Mouse (Mus musculus) fibroblast of lung, adult 2 months (primary cell): ENCODE measurements around the gene Plppr1.

ENCODE experiments used
- DNase-seq: peaks from one replicate; pipeline ENCODE4 v3.0.0-alpha.2; 2011; ENCODE audit warnings: low read depth

Gene Plppr1

DNA sequence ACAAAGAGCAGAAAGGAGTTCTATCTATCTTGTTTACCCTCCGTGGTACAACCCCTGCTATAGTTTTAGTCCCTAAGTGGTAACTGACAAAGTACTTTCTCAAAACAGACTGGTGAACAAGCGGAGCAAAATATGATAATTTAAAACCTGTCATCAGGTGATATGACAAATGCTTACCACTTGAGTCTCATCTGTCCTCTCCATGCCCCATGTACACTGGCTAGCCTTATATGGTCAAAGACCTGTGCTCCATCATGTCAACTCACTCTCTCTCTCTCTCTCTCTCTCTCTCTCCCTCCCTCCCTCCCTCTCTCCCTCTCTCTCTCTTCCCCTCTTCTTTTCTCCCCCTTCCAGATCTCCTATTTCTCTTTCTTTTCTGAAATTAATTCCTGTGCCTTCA is 59.8 kb downstream of the Plppr1 start:
- DNase-seq, result no peak

DNA sequence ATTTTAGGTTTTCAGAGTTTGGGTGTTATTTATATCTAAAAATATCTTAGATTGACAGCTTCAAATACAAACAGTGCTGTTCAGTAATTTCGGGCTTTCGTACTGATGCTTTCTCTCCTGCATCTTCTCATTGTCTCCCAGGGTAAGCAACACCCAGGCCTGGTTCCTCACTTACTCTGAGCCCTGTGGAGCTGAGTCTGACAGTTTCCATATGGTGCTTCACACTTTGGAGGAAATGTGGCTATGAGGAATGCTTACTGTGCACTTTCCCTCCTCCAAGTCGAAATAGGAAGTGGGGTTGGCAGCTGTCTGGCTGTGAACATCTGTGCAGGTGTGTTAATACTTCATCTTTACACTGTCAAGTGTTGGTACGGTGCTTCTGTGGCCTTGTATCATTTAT is 85.7 kb downstream of the Plppr1 start:
- DNase-seq, result no peak

DNA sequence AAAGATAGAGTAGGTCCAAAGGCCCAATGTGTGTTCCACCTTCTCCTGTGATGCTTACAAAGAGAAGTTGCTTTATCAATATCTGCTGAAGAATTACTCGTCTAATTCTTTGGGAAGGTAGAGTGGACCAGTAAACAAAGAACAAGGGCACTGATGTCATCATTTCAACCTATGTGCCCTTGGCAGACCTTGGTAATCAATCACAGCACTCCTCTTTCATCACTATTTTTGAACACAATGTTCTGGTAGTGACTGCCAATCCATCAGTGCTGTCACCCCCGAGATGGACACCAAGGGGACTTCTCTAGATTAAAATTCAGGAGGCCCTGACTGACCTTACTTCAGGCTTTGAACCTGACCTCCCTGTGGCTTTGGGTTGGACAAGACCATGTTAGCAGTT is 89.7 kb downstream of the Plppr1 start:
- DNase-seq, result no peak

DNA sequence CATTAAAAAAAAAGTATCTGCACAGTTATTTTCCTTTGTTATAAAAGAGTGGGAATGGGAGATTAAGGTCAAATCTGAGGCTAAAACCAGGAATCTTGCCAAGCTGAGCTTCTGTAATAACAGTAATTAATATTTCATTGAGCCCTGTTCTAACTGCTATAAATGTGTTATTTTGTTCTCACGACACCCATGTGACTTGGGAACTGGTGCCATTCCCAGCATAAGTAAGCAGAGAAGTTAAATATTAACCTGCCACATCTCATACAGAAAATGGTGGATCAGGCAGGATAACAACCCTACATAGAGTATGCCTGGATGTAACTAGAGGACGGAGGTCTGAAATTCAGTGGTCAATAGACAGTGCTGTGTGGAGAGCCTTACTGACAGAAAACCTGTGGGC is 90.2 kb downstream of the Plppr1 start:
- no peak for DNase-seq

DNA sequence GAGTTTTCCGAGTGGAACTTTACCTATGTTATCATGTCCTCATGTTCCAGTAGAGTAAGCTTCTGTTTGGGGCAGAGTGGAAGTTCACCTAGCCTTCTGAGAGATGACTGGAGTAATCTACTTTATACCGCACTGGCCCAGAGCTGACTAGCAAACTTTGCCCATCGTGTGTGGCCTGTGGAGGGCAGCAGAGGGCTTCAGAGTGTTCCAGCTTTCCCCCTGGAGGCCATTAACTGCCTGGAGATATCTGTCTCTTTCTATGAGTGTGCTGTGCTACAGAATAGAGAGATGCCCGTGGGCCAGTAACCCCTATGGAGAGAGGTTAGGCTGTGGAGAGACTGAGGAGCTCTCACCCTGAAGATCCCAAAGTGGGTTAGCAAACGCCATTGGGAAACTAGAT is 94.8 kb downstream of the Plppr1 start:
- DNase-seq, result no peak

DNA sequence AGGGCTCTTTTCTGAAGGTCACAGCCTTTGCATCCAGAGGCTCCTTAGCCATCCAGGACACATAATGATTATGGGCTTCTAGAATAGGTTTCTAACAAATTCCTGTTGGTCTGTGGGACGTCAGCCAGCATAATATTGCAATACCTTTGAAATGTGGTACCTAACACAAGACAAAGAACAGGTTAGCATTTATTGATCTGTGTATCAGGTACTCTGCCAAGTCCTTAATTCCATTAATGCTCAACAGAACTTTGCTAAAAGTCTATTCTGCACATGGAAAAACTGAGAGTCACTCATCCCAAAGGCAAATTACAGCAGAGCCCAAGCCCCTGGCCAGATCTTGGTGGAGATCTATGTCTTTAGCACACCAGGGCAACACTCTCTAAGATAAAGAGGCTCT is 97.7 kb downstream of the Plppr1 start:
- no peak for DNase-seq

DNA sequence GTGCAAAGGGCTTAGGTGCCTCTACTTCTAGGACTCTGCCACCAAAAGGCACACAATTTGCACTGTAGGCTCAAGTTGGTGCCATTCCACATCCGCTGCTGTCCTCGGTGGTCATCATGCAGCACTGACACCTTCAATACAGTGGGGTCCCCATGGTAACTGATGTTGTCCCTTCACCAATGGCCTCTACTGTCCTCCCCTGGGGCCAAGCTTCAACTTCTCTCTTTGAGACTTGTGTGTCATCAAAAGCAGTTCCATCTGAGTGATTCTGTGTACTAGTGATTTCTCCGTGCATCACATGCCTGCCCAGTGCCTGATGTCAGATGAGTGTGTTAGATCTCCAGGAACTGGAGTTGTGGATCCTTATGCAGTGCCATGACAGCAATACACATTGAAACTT is 104.2 kb downstream of the Plppr1 start:
- no peak for DNase-seq

DNA sequence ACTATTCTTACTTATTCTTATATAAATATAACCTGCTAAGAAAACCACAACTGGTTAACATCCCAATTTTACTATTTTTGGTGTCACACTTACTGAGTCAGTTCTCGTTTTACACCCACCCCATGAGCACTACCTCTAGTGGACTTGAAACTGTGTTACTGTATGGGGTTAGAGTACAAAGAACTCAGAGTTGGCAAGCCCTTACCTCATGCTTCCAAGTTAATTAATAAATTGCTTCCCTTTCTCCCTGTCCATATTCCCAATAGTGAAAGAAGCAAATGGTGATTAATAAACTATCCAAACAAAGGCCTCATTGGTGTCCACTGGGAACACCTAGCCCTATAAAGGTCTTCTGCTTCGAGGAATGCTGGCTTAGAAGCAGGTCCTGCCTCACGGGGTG is 107.3 kb downstream of the Plppr1 start:
- DNase-seq, result no peak

DNA sequence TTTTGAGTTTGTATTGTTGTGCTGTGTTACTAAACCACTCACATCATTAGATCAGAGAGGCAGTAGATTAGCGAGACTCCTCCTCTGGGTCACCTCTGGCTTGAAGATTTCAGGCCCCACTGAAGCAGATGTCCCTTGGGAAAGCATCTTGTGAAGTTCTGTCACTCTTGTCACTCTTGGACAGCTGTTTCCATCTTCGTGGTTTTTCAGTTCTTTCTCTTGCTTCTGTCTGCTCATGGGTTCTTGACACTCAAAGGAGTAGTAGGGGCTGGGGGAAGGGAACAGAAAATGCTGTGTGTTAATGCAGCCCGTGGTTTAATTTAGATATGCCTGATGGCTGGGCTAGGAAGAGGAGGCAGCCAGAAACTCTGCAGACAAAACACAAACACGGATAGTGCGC is 108.0 kb downstream of the Plppr1 start:
- no peak for DNase-seq

DNA sequence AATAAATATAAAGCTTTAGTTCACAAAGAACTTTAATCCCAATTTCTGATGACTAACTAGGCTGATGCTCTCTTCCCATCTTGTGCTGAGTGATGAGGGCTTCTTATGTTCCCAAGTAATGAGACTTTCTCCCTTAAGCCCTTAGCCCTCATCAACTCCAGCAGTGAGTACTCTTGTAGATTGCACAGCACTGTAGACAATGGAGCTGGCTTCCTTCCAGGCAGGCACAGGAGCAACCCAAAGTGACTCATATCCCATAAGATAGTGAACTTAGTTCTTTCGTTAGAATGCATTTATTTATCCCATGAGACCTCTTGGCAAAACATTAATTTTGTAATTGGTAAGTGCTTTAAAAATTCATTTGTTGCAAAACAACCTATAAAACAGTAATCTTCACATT is 110.4 kb downstream of the Plppr1 start:
- no peak for DNase-seq

DNA sequence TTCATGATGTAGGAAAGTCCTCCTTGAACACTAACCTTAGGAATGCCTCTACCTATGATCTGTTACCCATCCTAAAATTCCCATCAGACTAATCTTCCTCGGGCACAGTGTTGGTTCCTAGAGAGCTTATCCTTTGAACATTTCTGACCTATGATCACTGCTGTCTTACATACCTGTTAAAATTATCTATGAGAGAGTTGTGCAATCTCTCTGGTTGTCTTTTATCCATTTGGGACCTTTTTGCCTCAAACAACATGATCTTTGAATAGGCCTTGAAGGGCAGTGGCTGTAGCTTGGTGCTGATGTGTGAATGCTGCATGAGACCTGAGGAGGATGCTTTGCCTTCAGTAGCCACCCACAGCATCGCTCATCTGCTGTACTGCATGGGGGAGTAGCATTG is 119.0 kb downstream of the Plppr1 start:
- DNase-seq, result no peak

DNA sequence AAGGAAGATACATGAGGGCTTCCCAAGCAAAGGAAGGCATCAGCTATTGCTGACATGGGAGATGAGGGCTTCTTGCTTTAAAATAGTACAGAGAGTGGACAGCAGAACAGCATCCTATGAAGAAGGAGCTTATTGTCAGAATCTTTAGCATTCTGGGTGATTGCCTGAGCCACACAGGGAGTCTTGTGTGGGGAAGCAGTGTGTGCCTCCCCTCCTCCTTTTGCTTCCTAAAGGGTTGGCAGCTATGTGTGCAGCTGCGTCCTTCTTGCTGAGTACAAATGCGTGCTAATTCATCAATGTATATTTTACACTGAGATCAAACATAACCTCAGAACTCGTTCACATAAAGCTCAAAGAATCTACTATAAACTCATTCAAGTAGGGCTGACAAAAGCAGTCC is 119.8 kb downstream of the Plppr1 start:
- DNase-seq, result no peak

DNA sequence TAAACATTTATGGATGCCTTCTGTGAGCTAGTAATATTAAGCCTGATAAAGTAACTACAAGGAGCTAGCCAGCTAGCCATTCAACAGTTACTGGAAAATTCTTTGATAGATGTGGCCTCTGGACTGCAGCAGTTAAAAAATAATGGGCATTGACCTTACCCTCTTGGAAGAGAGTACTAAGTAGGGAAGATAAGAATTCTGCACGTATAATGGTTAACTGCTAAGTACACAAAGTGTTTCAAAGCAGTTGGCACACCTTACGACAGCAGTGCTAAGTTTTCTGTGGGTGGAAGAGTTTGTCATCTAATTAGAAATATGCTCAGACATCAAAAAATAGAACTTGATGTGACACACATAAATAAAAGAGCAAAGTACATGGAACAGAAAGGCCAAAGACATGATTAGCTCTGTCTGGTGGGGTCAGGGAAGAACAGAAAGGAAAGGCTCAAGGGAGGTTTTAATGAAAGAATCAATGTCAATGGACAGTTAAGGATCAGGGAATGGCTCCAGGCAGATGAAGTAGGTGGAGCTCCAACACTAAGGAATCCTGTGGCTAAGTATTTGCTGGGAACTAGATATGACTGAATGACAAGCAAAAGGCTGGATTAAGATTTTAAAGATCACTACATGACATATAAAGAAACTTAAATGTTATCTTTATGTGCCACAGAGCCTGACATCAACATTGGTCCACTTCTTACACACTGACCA is 120.6 kb downstream of the Plppr1 start:
- no peak for DNase-seq

DNA sequence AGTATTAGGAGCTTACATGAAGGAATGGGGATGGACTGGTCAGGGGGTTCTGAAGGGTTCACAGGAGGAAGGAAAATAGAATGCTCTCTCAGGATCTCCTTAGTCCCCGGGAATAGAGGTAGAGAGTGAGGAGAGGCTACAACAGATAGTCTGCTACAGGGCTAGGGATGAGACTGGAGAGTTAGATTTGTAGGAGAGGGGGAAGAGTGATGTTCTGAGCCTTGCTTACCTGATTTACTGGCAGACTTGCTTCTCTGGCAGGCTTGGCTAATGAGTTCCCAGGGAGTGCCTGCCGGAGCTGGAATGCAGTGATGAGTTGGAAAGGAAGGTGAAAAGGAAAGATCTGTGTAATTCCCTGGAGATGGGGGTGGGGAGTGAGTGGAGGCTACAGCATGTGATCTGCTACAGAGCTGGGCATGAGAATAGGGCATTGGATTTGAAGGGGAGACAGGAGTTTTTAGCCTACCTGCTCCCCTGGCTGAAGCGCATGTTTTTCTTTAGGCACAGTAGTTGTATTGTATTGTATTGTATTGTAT is 131.0 kb downstream of the Plppr1 start:
- no peak for DNase-seq

DNA sequence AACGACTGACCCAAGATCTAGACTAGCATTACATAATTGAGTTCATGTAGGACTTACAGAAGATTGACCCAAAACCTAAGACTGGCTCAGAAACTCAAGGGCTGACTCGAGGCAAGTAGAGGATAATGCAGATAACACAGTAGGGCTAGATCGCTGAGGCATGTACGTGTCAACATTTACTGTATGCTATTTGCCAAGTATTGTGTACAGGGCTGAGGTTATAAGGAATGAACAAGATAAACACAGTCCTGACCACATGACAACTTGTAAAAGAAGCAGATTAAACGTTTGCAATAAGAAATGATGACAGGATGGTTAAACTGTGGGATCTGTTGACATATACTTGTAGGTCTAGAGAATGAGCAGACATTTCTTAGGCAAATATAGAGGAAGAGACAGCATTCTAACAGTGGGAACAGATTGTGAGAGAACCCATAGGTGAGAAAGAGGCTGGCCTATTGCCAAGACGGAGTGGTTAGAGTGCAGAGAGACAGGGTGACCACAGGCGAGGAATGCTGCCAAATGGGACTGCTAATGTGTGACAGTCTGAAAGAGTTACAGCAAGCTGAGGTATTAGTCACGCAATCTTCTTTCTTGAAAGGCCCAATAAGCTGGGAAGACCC is 138.2 kb downstream of the Plppr1 start:
- DNase-seq, result no peak

DNA sequence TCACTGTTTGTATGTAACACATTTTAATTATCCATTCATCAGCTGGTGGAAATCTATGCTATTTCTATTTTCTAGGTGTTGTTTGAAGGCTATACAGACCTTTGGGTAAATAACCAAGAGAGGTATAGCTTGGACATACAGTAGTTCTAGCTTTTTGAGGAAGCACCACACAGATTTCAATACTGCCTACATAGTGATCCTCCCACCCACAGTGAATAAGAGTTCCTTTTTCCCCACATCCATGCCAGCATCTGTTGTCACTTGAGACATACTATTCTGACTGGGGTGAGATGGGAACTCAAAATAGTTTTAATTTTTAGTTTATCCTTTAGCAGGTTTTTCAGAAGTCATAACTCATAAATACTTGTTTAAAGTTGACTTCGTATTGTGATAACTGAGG is 151.4 kb downstream of the Plppr1 start:
- no peak for DNase-seq

DNA sequence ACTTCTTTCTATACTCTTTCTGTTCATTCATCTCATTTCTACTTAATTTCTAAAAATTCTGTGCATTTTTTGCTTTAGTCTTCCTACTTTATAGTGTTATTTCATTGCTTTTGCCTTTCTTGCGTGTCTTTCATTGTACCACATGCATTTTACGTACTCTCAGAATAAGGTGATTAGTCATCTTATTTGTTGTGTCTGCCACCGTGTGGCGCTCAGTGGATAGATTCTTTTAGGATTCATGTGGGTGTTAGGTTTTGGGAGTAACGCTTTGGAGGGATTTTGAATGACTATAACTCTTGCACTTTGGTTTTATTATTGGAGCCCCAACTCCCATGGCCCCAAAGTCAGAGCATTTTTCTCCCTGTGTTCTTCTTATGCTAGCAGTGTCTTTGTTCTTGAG is 152.5 kb downstream of the Plppr1 start:
- no peak for DNase-seq

DNA sequence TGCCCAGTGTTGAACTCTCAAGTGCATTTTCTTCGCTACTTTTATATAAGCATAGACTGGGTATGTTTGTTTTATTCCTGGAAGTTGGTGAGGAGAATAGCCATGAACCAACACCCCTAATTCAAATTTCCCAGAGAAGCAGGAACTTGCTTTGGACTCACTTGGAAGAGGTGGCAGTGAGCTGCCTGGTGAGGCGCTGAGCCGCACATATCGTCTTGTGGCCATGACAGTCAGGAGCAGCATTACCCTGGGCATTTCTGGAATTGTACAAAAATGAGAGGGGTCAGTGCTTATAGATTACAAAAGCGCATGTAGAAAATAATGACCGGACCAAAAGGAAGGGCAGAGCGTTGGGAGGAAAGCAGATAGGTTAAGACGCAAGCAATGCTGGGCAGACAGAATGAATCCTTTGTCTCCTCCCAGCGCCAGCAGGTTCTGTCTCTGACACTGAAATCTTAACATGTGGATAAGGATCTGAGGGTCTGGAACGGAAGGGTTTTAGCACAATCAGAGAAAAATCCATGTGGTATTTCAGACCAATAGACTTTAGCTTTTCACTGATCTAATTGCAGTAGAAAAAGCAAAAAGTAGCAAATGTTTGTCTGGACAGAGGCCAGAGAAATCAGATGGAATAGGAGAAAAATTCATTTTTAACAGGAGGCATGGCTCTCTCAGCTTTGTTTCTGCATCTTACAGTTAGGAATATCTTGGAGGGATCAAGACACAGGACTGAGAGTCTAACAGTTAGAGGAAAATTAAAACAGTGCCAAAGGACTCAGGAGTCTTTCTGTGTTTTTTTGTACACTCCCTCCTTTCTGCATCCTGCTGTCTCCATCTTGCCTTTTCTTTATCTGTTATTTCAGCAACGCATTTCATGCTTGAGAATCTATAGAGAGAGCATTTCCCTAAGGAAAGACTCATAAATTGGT is 153.8 kb downstream of the Plppr1 start:
- DNase-seq, result no peak

DNA sequence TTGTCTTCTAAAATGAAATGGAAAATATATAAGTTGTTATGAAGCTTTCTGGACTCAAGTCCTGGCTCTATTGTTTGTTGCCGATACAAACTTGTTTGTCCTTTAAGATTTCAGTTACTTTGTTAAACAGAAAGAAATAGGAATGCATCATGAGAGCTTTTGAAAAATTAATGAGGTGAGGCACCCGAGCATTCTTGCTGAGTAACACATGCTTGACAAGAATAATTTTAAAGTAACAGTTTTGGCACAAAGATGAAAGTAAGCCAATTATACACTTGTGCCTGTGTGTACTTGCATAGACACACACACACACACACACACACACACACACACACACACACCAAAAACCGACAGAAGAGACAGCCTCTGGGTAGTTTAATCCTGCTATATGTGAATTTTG is 155.3 kb downstream of the Plppr1 start:
- DNase-seq, result no peak

DNA sequence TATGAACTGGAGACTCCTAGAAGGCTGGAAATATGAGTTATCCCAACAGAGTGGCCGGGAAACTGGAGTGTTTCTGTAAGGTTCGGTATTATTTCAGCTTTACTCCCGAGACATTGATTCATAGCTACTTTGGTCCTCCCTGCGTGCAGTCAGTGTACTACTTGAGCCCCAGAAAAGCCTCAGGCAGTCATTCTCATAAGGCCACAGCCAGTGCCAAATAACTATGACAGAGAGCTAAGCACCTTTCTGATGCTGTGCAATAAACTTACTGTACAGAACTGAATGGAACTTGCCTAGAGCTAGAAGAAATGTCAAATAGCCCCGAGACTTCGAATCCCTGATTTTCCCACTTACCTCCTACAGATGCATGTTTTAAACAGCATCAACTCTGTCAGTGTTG is 164.4 kb downstream of the Plppr1 start:
- DNase-seq, result no peak

DNA sequence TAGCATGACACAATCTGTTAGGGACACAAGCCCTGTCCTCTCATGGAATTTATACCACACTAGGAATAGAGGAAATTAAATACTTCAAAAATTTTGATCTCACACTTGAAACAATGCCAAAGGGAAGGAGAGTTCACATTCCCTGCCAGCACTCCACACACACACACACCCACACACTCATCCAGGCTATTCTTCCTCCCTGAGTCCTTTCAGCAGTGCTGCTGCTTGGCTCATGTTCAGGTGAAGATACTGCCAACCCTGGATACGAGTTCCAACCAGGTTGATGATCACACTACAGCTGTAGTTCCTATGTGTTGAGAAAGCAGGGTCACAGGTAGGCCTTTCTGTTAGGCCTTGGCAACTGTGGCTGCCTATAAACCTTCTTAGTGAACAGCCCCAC is 165.9 kb downstream of the Plppr1 start:
- no peak for DNase-seq

DNA sequence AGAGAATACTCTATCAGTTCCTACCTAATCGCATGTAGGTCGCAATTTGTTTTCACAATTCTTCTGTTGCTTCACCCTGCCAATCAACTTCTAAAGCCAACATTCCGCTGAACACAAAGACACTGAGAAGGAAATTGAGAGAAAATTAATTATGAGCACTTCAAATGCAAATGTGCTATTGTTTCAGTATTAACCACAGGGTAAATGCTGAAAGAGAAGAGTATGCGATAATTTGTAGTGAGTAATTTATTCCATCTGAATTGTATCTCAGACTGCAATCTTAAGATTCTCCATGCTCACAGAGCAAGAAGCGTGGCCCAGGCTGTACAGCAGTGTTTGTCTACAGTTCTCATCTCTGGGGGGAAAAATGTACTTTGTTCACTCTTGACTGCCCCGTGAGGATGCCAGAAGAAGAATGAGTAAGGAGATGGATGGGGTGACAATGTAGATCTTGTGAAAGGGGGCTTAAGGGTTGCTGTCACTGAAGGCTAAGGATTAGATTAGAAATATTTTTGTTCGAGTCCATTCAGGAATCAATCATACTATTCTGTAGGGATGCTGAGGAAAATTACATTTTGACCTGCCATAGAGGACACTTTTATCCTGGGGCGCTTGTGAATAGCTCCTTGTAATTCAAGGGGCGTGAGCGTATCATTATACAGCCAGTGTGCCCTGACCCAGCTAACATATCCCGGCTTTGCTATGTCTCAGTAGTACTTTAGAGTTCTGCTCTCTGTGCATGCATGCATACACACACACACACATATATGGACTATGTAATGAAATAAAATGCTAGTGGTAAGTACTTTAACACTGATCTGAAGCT is 173.3 kb downstream of the Plppr1 start:
- DNase-seq, result no peak
